Mouse (Mus musculus): ENCODE measurements at regions not wholly inside any gene's neighbourhood (a gene's known extent, or its start where the extent isn't known, plus 50 kb on each side); places are given as distances from the start of the nearest gene placed in this dataset.

GRCm38 (mm10) chr2:108584799-108585198 is 695.7 kb upstream of the Kif18a start:
- DNase-seq (ENCODE audit: extremely low spot score, low read depth, low spot score): no peak

DNA sequence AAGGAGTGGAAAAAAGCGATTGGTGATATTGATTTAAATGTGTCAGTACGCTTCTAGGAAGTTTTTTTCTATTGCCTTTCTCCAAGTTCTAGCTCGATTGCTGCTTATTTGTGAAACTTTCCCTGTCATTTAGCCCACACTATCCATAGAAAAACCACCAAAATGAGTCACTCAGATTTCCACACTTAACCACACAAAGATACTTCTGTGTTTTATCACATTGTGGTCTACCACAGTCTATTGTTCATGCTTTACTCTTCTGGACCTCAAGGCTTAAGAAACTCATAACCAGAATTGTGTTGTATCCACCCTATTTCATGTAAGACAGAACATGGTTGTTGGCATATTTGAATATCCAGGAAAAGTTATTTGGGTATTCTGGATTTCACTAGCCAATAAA is 687.0 kb upstream of the Kif18a start:
- no peak for DNase-seq (ENCODE audit: extremely low spot score, low read depth, low spot score)

DNA sequence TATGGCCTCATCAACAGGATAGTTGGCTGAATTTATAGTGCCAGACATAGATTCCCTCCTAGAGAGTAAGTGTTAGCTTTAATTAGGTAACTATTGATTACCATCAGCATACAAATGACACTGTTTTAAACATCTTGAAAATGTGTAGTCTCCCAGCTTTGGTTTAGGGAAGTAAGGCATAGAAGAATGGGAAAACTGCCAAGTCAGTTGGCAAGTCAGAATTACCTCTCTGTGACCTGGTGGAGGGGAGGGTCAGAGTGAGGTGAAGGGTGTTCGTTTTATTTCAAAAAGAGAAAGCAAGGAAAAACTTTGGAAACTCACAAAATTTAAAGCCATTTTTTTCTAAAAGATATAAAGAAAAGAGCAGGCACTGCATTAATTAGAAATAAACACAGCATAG is 680.2 kb upstream of the Kif18a start:
- DNase-seq (ENCODE audit: extremely low spot score, low read depth, low spot score): no peak

GRCm38 (mm10) chr2:108619580-108619979 is 661.0 kb upstream of the Kif18a start:
- no peak for DNase-seq (ENCODE audit: extremely low spot score, low read depth, low spot score)

- DNase-seq (ENCODE audit: extremely low spot score, low read depth, low spot score): no peak
These were observed 658.0 kb upstream of the Kif18a start for GRCm38 (mm10) chr2:108622367-108623162.

DNA sequence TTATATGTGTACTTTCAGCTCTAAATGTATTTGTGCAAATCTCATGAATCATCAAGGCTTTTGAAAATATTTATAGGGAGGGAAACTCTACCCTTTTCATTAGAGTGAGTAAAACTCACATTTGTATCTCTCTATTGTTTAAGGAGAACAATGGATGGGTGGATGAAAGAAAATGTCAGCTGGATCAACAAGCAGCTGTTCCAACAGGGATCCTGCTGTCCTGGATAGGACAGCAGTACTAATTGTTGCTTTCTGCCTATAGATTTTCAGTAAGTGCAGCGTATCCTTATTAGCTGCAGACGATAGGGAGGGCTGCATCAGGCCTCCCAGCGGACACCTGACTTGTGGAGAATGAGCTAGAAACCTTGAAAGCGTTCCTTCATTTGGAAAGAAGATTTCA is 644.9 kb upstream of the Kif18a start:
- no peak for DNase-seq (ENCODE audit: extremely low spot score, low read depth, low spot score)

- no peak for DNase-seq (ENCODE audit: extremely low spot score, low read depth, low spot score)
These were observed 619.7 kb upstream of the Kif18a start for GRCm38 (mm10) chr2:108660697-108661388.

DNA sequence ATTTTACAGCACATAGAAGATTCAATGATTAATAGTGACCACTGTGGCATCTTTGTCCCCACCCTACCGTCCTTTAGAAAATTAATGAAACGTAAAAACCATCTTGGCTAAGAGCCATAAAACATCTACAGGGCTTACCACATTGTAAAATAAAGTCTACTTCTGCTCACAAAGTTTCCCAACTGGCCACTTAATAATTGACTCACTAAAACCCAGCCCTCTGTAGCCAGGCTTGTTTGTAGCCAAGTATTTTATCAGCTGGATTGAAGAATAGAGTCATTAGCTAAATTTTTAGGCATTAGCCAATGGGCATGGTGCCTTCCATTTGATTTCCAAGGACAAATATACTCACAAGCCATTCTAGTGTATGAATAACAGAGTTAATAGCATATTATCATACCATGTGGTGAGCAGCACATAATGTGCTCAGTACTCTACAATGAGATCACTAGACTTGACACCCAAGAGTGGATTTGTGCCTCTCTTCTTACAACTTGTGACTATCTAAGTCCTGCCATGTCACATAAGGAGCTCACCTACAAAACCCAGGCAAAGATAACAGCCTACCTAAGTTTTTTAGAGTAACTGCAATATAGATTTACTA is 602.7 kb upstream of the Kif18a start:
- DNase-seq (ENCODE audit: extremely low spot score, low read depth, low spot score): no peak

GRCm38 (mm10) chr2:108681574-108681973 is 599.0 kb upstream of the Kif18a start:
- no peak for DNase-seq (ENCODE audit: extremely low spot score, low read depth, low spot score)

DNA sequence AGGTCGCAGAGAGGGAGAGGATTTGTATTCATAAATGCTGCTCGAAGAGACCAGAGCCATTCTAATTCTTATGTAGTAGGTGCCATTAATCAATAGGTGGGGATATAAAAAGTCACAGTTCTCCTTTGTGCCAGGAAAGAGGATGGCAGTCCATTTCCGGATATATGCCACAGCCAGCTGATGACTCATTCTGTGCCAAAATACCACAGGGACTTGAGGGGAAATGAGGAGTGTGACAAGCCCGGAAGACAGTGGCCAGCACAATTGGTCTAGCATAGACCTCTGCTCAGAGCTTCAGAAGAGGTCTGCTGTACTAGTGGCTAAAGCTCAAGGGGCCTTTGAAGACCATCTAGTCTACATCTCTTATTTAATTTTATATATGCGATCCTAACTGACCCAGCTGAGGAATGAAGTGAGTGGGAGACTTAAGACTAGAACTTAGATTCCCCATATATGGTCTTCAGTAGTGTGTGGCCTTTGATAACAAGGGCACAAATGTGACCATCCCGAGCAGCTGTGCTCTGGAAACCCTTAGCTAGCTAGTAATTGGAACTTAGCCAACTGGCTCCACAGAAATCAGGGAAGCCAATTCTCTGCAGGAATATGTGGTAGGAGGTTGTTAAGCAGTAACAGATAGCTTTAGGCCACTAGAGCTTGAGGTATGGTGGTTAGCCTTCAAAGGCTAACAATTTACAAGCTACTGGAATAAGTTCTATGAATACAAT is 594.4 kb upstream of the Kif18a start:
- no peak for DNase-seq (ENCODE audit: extremely low spot score, low read depth, low spot score)

GRCm38 (mm10) chr2:108690091-108690490 is 590.4 kb upstream of the Kif18a start:
- peak; percentile 20 for DNase-seq (ENCODE audit: extremely low spot score, low read depth, low spot score)

DNA sequence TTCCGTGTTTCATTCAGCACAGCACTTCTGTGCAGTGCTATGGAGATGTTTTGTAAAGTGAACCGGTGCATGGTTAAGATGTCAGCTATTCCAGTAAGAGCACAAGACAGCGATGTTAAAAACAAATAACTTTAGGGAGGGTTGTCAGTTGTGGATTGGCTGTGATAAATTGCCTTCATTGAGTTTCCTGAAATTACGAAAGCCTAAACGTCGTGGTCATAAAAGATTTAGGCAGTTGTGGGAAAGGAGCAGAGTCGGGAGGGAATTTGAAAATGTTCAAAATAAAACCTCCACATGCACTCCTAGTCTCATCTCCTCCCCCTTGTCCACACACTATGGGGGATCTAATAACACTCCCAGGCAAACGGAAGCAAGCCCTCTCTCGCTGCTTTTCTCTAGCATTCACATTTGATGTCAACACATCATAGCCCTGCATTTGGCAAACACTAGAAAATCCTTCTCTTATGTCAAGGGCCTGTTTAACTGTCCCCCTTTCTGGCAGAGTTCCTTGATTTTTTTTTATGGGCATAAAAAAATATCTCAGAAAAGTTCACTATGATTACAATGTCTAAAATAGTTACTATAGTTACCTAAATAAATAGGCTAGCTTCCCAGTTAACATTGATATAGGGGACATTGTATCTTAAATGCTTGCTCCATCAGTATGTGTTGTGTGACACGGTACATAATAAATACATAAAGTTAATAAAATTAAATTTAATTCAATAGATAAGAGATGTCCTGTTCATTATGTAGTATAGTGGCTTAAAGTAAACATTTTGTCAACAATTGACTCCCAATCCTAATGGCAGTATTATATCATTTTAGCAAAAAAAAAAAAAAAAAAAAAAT is 589.2 kb upstream of the Kif18a start:
- DNase-seq (ENCODE audit: extremely low spot score, low read depth, low spot score): no peak

DNA sequence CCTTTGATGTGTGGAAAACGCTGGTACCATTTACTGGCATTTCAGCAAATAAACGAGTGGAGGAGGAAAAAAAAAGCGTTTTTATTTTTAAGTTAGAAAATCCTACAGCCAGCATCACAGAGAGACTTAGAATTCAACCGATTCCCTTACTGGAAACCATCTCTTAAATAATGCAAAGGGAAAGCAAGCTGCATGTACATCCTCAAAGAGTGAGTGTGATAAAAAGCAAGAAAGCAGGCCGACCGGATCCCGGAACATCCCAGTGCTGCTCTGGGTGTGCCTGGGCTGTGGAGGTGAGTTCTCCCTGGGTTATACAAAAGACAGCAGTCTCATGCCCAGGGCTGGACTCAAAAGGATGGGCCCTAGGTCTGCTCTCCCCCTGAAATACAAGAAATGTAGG is 579.2 kb upstream of the Kif18a start:
- DNase-seq (ENCODE audit: extremely low spot score, low read depth, low spot score): no peak

GRCm38 (mm10) chr2:108707856-108708855 is 572.4 kb upstream of the Kif18a start:
- no peak for DNase-seq (ENCODE audit: extremely low spot score, low read depth, low spot score)

GRCm38 (mm10) chr2:108742079-108742478 is 538.5 kb upstream of the Kif18a start:
- DNase-seq (ENCODE audit: extremely low spot score, low read depth, low spot score): no peak

- DNase-seq (ENCODE audit: extremely low spot score, low read depth, low spot score): peak; percentile 66
These were observed 537.0 kb upstream of the Kif18a start for GRCm38 (mm10) chr2:108743511-108743910.

DNA sequence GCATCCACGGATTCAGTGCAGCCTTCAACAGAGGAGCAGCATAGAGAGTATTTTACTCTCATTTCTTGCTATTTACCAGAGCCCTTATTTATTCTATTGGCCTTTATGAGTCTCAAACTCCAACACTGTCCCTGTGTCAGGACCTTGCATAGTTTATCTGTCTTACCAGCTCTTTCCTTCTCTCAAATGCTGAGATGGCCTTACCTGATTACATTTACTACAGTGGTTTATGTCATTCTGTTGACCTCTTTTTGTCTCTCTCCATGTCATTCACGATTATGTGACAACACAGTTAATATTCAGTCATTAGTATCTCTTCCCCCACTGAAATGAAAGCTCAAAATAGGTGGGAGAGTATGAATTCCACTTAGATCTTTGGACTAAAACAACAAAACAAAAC is 535.7 kb upstream of the Kif18a start:
- no peak for DNase-seq (ENCODE audit: extremely low spot score, low read depth, low spot score)

- no peak for DNase-seq (ENCODE audit: extremely low spot score, low read depth, low spot score)
These were observed 526.9 kb upstream of the Kif18a start for GRCm38 (mm10) chr2:108753494-108754225.

GRCm38 (mm10) chr2:108755821-108756220 is 524.7 kb upstream of the Kif18a start:
- no peak for DNase-seq (ENCODE audit: extremely low spot score, low read depth, low spot score)
